Mouse (Mus musculus): ENCODE measurements around the gene Tcte3.

DNA sequence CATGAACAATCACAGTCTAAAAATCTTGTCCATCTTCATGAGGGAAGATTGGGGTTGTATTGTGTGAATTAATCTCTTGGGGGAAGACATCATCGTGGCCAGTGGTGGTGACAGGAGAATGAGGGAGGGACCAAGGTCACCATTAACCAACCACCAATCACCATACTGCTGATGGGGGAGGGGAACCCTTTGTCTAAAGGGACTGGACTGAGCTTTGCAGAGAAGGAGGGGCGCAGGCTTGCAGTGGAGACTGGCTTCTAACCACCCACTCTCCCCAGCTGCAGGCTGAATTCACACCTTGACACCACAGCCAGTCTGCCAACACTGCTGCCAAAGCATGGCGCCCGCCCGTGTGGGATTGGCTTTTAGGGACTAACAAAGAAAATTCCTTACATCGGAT is 24.8 kb upstream of the Tcte3 start:
- no peak for TF ChIP-seq GATA1 (IDR thresholded peaks at IDR 0.05; ENCODE audit: borderline replicate concordance, low read length)
- TF ChIP-seq CTCF (IDR thresholded peaks at IDR 0.05; ENCODE audit: low read depth, low read length): no peak
- TF ChIP-seq TAL1 (conservative IDR thresholded peaks at IDR 0.05; ENCODE audit: low read depth, low read length): no peak
- TF ChIP-seq GATA2 (IDR thresholded peaks at IDR 0.05; ENCODE audit: borderline replicate concordance, low read depth, low read length): no peak
- no peak for TF ChIP-seq POLR2AphosphoS5 (IDR thresholded peaks at IDR 0.05; ENCODE audit: insufficient replicate concordance, low read depth, low read length)

Data from G1E (cell line).